Mouse (Mus musculus) spleen, embryonic (tissue): Measurements from ENCODE around the gene Ttc28.

ENCODE experiments used
- CTCF ChIA-PET: fragments of 350-600 bp; sonication (Branson Sonifier 250); formaldehyde crosslinking; loops from one replicate; lab custom pipeline; 2022; lab: Charles Lee

Ttc28 gene

GRCm38 (mm10) chr5:111200915-111201610 is 321.5 kb downstream of the Ttc28 start:
- CTCF ChIA-PET = interaction anchor here (0.7 kb wide), 1 partner anchor 70 kb away, joined by 4 read pairs; no protein-coding TSS in a partner anchor

- CTCF ChIA-PET = no interaction called here
These were observed 324.6 kb downstream of the Ttc28 start for GRCm38 (mm10) chr5:111204221-111204620.

- CTCF ChIA-PET = no interaction called here
These were observed 325.5 kb downstream of the Ttc28 start for GRCm38 (mm10) chr5:111204976-111205586.

GRCm38 (mm10) chr5:111205817-111206216 is 326.2 kb downstream of the Ttc28 start:
- CTCF ChIA-PET = no interaction called here

- CTCF ChIA-PET = interaction anchor here (0.7 kb wide), 1 partner anchor 12 kb away, joined by 4 read pairs; no protein-coding TSS in a partner anchor
These were observed 328.5 kb downstream of the Ttc28 start for GRCm38 (mm10) chr5:111207924-111208659.

GRCm38 (mm10) chr5:111208660-111208969 is 329.0 kb downstream of the Ttc28 start:
- CTCF ChIA-PET = interaction anchor here (0.7 kb wide), 1 partner anchor 13 kb away, joined by 4 read pairs; no protein-coding TSS in a partner anchor

- CTCF ChIA-PET = interaction anchor here (0.8 kb wide), 1 partner anchor 98 kb away, joined by 4 read pairs; no protein-coding TSS in a partner anchor
These were observed 334.4 kb downstream of the Ttc28 start for GRCm38 (mm10) chr5:111213935-111214450.

GRCm38 (mm10) chr5:111214890-111215289 is 335.3 kb downstream of the Ttc28 start:
- CTCF ChIA-PET = no interaction called here

- CTCF ChIA-PET = no interaction called here
These were observed 336.1 kb downstream of the Ttc28 start for GRCm38 (mm10) chr5:111215722-111216121.

- CTCF ChIA-PET = no interaction called here
These were observed 336.6 kb downstream of the Ttc28 start for GRCm38 (mm10) chr5:111216166-111216565.

GRCm38 (mm10) chr5:111217447-111218110 is 338.0 kb downstream of the Ttc28 start:
- CTCF ChIA-PET = no interaction called here

- CTCF ChIA-PET = no interaction called here
These were observed 338.7 kb downstream of the Ttc28 start for GRCm38 (mm10) chr5:111218111-111218891.

GRCm38 (mm10) chr5:111218998-111219397 is 339.4 kb downstream of the Ttc28 start:
- CTCF ChIA-PET = no interaction called here

- CTCF ChIA-PET = no interaction called here
These were observed 341.2 kb downstream of the Ttc28 start for GRCm38 (mm10) chr5:111220679-111221380.

- CTCF ChIA-PET = no interaction called here
These were observed 343.2 kb downstream of the Ttc28 start for GRCm38 (mm10) chr5:111222820-111223219.

- CTCF ChIA-PET = no interaction called here
These were observed 345.7 kb downstream of the Ttc28 start for GRCm38 (mm10) chr5:111225306-111225705.

GRCm38 (mm10) chr5:111226486-111226885 is 346.9 kb downstream of the Ttc28 start:
- CTCF ChIA-PET = no interaction called here

GRCm38 (mm10) chr5:111227850-111228249 is 348.2 kb downstream of the Ttc28 start:
- CTCF ChIA-PET = no interaction called here

GRCm38 (mm10) chr5:111228302-111229040 is 348.9 kb downstream of the Ttc28 start:
- CTCF ChIA-PET = no interaction called here

GRCm38 (mm10) chr5:111229041-111229394 is 349.4 kb downstream of the Ttc28 start:
- CTCF ChIA-PET = no interaction called here
